Mouse (Mus musculus): ENCODE measurements around the gene Gm2696. TPM values are rescaled to one million over a fixed set of nuclear protein-coding genes. Genes with fewer than 3 reads are reported as not detected.
"Not testable (repeated sequence)": the region's sequence is repeated elsewhere in the genome, so short reads cannot be mapped to it uniquely, and the experiment has no call there.

Gm2696 gene
- not detected in 2 replicates for polyA plus RNA-seq (2012; ENCODE audit: insufficient read depth, insufficient read length, missing spikeins)

GRCm38 (mm10) chr10:77814382-77814781 lies at the start of gene Gm2696:
Gene Gm2696 (plus strand): TSS chr10:77814682.
- no peaks in the 10 kb centered on the region for H3K4me1 ChIP-seq (ENCODE audit: control insufficient read depth, insufficient read depth, low read length)
- H3K4me3 ChIP-seq (ENCODE audit: insufficient read depth, low read length) = no peak within 1 kb of the TSS
- no peak for TF ChIP-seq POLR2A (IDR thresholded peaks at IDR 0.05; ENCODE audit: borderline replicate concordance, low read depth, low read length)
- H3K27ac ChIP-seq (ENCODE audit: insufficient read depth, low read depth, low read length) = no peak within 1 kb of the TSS

- Histone ChIP-seq H3K4me3 (ENCODE audit: insufficient read depth, low read length) (no peak overlapping the region), H3K27ac (ENCODE audit: insufficient read depth, low read depth, low read length) (no peak overlapping the region), H3K4me1 (ENCODE audit: control insufficient read depth, insufficient read depth, low read length) (no peaks in the 10 kb centered on the region)
- TF ChIP-seq POLR2A (IDR thresholded peaks at IDR 0.05; ENCODE audit: borderline replicate concordance, low read depth, low read length) (no peak), CTCF (IDR thresholded peaks at IDR 0.05; ENCODE audit: low read depth, low read length) (no peak)
These were observed 44.8 kb upstream of the Gm2696 start for GRCm38 (mm10) chr10:77769727-77770126.

GRCm38 (mm10) chr10:77771225-77771624 lies 43.3 kb upstream of the Gm2696 start, which contains the start of gene Gm3238:
Gene Gm3238 (minus strand): TSS chr10:77771325.
- H3K27ac ChIP-seq (ENCODE audit: insufficient read depth, low read depth, low read length) = not testable (repeated sequence)

GRCm38 (mm10) chr10:77772142-77772541 lies 42.3 kb upstream of the Gm2696 start:
- not testable (repeated sequence) for H3K27ac ChIP-seq (ENCODE audit: insufficient read depth, low read depth, low read length); H3K4me1 ChIP-seq (ENCODE audit: control insufficient read depth, insufficient read depth, low read length); H3K4me3 ChIP-seq (ENCODE audit: insufficient read depth, low read length)

More at GRCm38 (mm10) chr10:77771225-77771624, 43.3 kb upstream of the Gm2696 start, which contains the start of gene Gm3238:
- H3K4me1 ChIP-seq (ENCODE audit: control insufficient read depth, insufficient read depth, low read length); H3K4me3 ChIP-seq (ENCODE audit: insufficient read depth, low read length): not testable (repeated sequence)

GRCm38 (mm10) chr10:77776844-77777243 lies 37.6 kb upstream of the Gm2696 start, which contains the start of gene Gm7138:
Gene Gm7138 (minus strand): TSS chr10:77776944.
- not testable (repeated sequence) for H3K27ac ChIP-seq (ENCODE audit: insufficient read depth, low read depth, low read length); H3K4me3 ChIP-seq (ENCODE audit: insufficient read depth, low read length); H3K4me1 ChIP-seq (ENCODE audit: control insufficient read depth, insufficient read depth, low read length)

DNA sequence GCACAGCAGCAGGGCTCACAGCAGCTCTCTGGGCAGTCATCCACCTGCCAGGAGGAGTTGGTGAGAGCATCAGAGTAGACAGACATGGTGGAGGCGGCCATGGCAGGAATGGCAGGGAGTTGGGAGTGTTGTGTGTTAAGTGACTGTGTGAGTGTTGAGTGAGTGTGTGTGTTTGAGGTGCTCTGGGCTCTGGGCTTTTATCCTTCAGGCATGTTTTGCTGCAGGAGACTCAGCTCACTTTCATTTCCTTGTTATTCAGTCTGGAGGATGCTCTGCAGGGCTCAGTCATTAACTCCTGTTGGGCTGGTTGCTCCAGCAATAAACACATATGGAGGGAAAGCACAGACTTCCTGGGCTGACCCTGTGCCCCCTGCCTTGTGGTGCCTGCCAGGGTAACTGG lies 32.0 kb upstream of the Gm2696 start, which contains the start of gene Gm3250:
TSS of gene Gm3250 (minus strand) at position 101 of the 400 bp plus-strand sequence.
- not testable (repeated sequence) for H3K4me3 ChIP-seq (ENCODE audit: insufficient read depth, low read length)

DNA sequence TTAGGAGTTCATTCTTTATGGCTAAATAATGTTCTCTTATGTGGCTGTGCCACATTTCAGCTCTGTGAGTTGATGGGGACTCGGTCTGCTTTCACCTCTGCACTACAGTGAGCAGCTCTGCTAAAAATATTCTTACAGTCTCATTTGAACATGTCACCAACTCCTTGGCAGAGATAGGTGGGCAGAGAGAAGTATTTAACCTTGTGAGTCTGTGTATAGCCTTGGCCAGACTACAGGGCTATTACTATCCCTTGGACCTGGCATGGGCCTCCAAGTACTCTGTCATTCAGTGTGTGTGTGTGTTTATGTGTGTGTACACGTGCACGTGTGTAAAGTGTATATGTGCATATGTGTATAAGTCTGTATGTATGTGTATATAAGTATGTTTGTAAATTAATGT lies 31.1 kb upstream of the Gm2696 start:
- H3K4me3 ChIP-seq (ENCODE audit: insufficient read depth, low read length) = not testable (repeated sequence)

More for the DNA sequence above, 32.0 kb upstream of the Gm2696 start, which contains the start of gene Gm3250:
- H3K4me1 ChIP-seq (ENCODE audit: control insufficient read depth, insufficient read depth, low read length); H3K27ac ChIP-seq (ENCODE audit: insufficient read depth, low read depth, low read length): not testable (repeated sequence)

DNA sequence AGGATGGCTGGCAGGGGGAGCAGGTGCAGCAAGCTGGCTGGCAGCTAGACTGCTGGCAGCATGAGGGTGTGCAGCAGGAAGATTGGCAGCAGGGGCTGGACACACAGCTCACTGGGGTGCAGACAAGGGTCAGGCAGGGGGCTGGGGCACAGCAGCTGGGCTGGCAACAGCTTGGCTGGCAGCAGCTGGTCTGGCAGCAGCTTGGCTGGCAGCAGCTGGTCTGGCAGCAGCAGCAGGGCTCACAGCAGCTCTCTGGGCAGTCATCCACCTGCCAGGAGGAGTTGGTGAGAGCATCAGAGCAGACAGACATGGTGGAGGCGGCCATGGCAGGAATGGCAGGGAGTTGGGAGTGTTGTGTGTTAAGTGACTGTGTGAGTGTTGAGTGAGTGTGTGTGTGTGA lies 26.6 kb upstream of the Gm2696 start, which contains the start of gene Gm7137:
TSS of gene Gm7137 (minus strand) at position 325 of the 400 bp plus-strand sequence.
- not testable (repeated sequence) for H3K4me1 ChIP-seq (ENCODE audit: control insufficient read depth, insufficient read depth, low read length); H3K4me3 ChIP-seq (ENCODE audit: insufficient read depth, low read length); H3K27ac ChIP-seq (ENCODE audit: insufficient read depth, low read depth, low read length)

More for the DNA sequence above, 31.1 kb upstream of the Gm2696 start:
- not testable (repeated sequence) for H3K4me1 ChIP-seq (ENCODE audit: control insufficient read depth, insufficient read depth, low read length); H3K27ac ChIP-seq (ENCODE audit: insufficient read depth, low read depth, low read length)

DNA sequence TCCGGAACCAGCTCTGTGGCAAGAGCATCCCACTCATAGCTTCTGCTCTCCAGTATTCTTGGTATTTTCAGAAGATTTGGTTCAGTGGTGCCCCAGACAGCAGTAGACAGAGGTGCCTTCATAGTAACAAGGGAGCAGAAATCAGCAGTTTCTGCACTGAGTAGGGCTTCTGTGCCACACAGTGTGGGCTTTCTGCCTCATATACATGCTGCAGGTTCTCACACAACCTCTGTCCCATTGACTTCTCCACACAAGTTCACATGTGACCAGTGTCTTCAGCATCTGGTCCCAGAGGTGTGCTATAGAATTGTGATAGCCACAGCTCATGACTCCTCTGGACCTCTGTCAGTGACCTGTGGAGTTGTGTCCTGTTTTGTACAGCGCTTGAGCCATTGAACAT lies 25.9 kb upstream of the Gm2696 start:
- TF ChIP-seq CTCF (IDR thresholded peaks at IDR 0.05; ENCODE audit: low read depth, low read length) (no peak), POLR2A (IDR thresholded peaks at IDR 0.05; ENCODE audit: borderline replicate concordance, low read depth, low read length) (no peak)
- no peak overlapping the region for H3K4me3 ChIP-seq (ENCODE audit: insufficient read depth, low read length)
- no peaks in the 10 kb centered on the region for H3K4me1 ChIP-seq (ENCODE audit: control insufficient read depth, insufficient read depth, low read length)
- H3K27ac ChIP-seq (ENCODE audit: insufficient read depth, low read depth, low read length) = no peak overlapping the region

DNA sequence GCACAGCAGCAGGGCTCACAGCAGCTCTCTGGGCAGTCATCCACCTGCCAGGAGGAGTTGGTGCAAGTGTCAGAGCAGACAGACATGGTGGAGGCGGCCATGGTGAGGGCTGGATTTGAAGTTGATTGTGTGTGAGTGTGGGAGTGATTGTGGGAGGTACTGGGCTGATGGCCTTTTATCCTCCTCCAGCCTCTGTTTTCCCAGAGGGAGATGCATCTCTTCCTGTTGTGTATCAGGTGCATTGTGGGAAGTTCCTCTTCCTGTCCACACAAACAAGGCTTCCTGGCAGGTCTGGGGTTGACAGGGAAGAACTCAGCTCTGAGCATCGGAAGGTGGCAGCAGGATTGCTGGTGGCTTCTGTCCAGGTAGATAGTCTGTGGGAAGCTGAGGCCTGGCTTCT lies 19.5 kb upstream of the Gm2696 start, which contains the start of gene Gm9639:
TSS of gene Gm9639 (minus strand) at position 101 of the 400 bp plus-strand sequence.
- Histone ChIP-seq H3K27ac (ENCODE audit: insufficient read depth, low read depth, low read length) (no peak within 1 kb of the TSS), H3K4me3 (ENCODE audit: insufficient read depth, low read length) (no peak within 1 kb of the TSS), H3K4me1 (ENCODE audit: control insufficient read depth, insufficient read depth, low read length) (no peaks in the 10 kb centered on the region)
- TF ChIP-seq POLR2A (IDR thresholded peaks at IDR 0.05; ENCODE audit: borderline replicate concordance, low read depth, low read length) (no peak), CTCF (IDR thresholded peaks at IDR 0.05; ENCODE audit: low read depth, low read length) (no peak)

DNA sequence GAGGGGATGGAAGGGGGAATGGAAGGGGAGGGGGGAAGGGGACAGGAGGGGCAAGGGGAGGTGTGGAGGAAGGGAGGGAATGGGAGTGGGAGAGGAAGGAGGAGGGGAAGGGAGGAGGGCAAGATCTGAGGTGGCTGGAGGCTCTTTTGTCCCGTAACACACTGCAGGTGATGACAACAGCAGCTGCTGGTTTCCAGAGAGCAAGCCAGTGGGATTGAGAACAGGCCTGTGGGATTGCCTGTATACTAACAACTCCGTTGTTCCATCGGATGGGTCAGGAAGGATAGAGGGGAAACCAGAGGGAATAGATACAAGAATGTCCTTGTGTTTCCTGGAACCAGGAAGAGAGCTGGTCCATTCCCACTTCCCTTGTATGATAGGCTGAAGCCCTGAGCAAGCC lies 16.8 kb upstream of the Gm2696 start:
- Histone ChIP-seq H3K4me3 (ENCODE audit: insufficient read depth, low read length) (no peak overlapping the region), H3K27ac (ENCODE audit: insufficient read depth, low read depth, low read length) (no peak overlapping the region), H3K4me1 (ENCODE audit: control insufficient read depth, insufficient read depth, low read length) (no peaks in the 10 kb centered on the region)
- no peak for TF ChIP-seq CTCF (IDR thresholded peaks at IDR 0.05; ENCODE audit: low read depth, low read length)
- TF ChIP-seq POLR2A (IDR thresholded peaks at IDR 0.05; ENCODE audit: borderline replicate concordance, low read depth, low read length) = no peak

GRCm38 (mm10) chr10:77798164-77798920 lies 16.1 kb upstream of the Gm2696 start:
- H3K27ac ChIP-seq (ENCODE audit: insufficient read depth, low read depth, low read length); H3K4me3 ChIP-seq (ENCODE audit: insufficient read depth, low read length); H3K4me1 ChIP-seq (ENCODE audit: control insufficient read depth, insufficient read depth, low read length): not testable (repeated sequence)
